Mouse (Mus musculus): ENCODE results near the gene Necab2. TPM values are rescaled to one million over a fixed set of nuclear protein-coding genes. Genes with fewer than 3 reads are reported as not detected.

Necab2 gene
- polyA plus RNA-seq, 1 experiment from 2014 or later = not detected

GRCm38 (mm10) chr8:119451131-119451530 is 4.6 kb downstream of the Necab2 start:
- 73% methylated on average over 4 of the region's 4 CpGs for WGBS (ENCODE audit: insufficient replicate concordance)
- Histone ChIP-seq H3K4me3 (ENCODE audit: low read depth, low read length) (no peak overlapping the region), H3K27me3 (ENCODE audit: insufficient read depth, low read length) (peaks cover 37% of the 10 kb centered on the region), H3K4me2 (ENCODE audit: low read depth, low read length) (no peak overlapping the region), H3K9ac (replicated peaks) (no peak overlapping the region), H3K4me1 (ENCODE audit: insufficient read depth) (no peaks in the 10 kb centered on the region), H3K27ac (ENCODE audit: low read depth) (no peak overlapping the region), H3K36me3 (replicated peaks; ENCODE audit: insufficient read depth, low read length) (no peaks in the 10 kb centered on the region), H3K9me3 (ENCODE audit: low read length) (no peaks in the 10 kb centered on the region)
- DNase-seq (no peak), ATAC-seq (no peak)
- no peak for TF ChIP-seq CTCF (IDR thresholded peaks at IDR 0.05; ENCODE audit: low read depth)
- TF ChIP-seq EP300 (IDR thresholded peaks at IDR 0.05; ENCODE audit: low read depth) = no peak

GRCm38 (mm10) chr8:119452919-119453318 is 6.4 kb downstream of the Necab2 start:
- ATAC-seq = no peak
- H3K9me3 ChIP-seq (ENCODE audit: low read length) = no peaks in the 10 kb centered on the region
- no peaks in the 10 kb centered on the region for H3K36me3 ChIP-seq (replicated peaks; ENCODE audit: insufficient read depth, low read length)
- peaks cover 22% of the 10 kb centered on the region for H3K27me3 ChIP-seq (ENCODE audit: insufficient read depth, low read length)
- DNase-seq = no peak
- H3K4me3 ChIP-seq (ENCODE audit: low read depth, low read length) = no peak overlapping the region
- WGBS (ENCODE audit: insufficient replicate concordance) = 80% methylated on average over 5 of the region's 5 CpGs
- H3K27ac ChIP-seq (ENCODE audit: low read depth) = no peak overlapping the region
- H3K9ac ChIP-seq (replicated peaks) = no peak overlapping the region
- TF ChIP-seq EP300 (IDR thresholded peaks at IDR 0.05; ENCODE audit: low read depth) (no peak), CTCF (IDR thresholded peaks at IDR 0.05; ENCODE audit: low read depth) (no peak)
- H3K4me1 ChIP-seq (ENCODE audit: insufficient read depth) = no peaks in the 10 kb centered on the region
- no peak overlapping the region for H3K4me2 ChIP-seq (ENCODE audit: low read depth, low read length)

- Histone ChIP-seq H3K9ac (replicated peaks) (no peak overlapping the region), H3K4me1 (ENCODE audit: insufficient read depth) (no peaks in the 10 kb centered on the region), H3K27me3 (ENCODE audit: insufficient read depth, low read length) (0 out of 2 replicates have a peak, but pooled peaks cover 6% of the 10 kb centered on the region), H3K27ac (ENCODE audit: low read depth) (no peak overlapping the region), H3K9me3 (ENCODE audit: low read length) (no peaks in the 10 kb centered on the region), H3K36me3 (replicated peaks; ENCODE audit: insufficient read depth, low read length) (no peaks in the 10 kb centered on the region), H3K4me3 (ENCODE audit: low read depth, low read length) (no peak overlapping the region), H3K4me2 (ENCODE audit: low read depth, low read length) (no peak overlapping the region)
- TF ChIP-seq EP300 (IDR thresholded peaks at IDR 0.05; ENCODE audit: low read depth) (no peak), CTCF (IDR thresholded peaks at IDR 0.05; ENCODE audit: low read depth) (no peak)
- no peak for ATAC-seq
- WGBS (ENCODE audit: insufficient replicate concordance) = 77% methylated on average over 5 of the region's 5 CpGs
- no peak for DNase-seq
Measured at GRCm38 (mm10) chr8:119456045-119456444, 9.5 kb downstream of the Necab2 start.

- H3K36me3 ChIP-seq (replicated peaks; ENCODE audit: insufficient read depth, low read length) = no peaks in the 10 kb centered on the region
- no peak overlapping the region for H3K4me2 ChIP-seq (ENCODE audit: low read depth, low read length)
- peaks cover 10% of the 10 kb centered on the region; the same call in 1 of the 2 replicates for H3K27me3 ChIP-seq (ENCODE audit: insufficient read depth, low read length)
- DNase-seq (no peak), ATAC-seq (no peak)
- no peak overlapping the region for H3K4me3 ChIP-seq (ENCODE audit: low read depth, low read length)
- no peak overlapping the region for H3K27ac ChIP-seq (ENCODE audit: low read depth)
- TF ChIP-seq EP300 (IDR thresholded peaks at IDR 0.05; ENCODE audit: low read depth) (no peak), CTCF (IDR thresholded peaks at IDR 0.05; ENCODE audit: low read depth) (no peak)
- H3K4me1 ChIP-seq (ENCODE audit: insufficient read depth) = no peaks in the 10 kb centered on the region
- no peak overlapping the region for H3K9ac ChIP-seq (replicated peaks)
- H3K9me3 ChIP-seq (ENCODE audit: low read length) = no peaks in the 10 kb centered on the region
- WGBS (ENCODE audit: insufficient replicate concordance) = 50% methylated on average over 16 of the region's 16 CpGs
Measured at GRCm38 (mm10) chr8:119459724-119460123, 13.2 kb downstream of the Necab2 start.

GRCm38 (mm10) chr8:119461356-119461755 is 14.8 kb downstream of the Necab2 start:
- H3K4me3 ChIP-seq (ENCODE audit: low read depth, low read length) = no peak overlapping the region
- no peak overlapping the region for H3K9ac ChIP-seq (replicated peaks)
- H3K36me3 ChIP-seq (replicated peaks; ENCODE audit: insufficient read depth, low read length) = no peaks in the 10 kb centered on the region
- H3K27me3 ChIP-seq (ENCODE audit: insufficient read depth, low read length) = peaks cover 27% of the 10 kb centered on the region
- no peak for DNase-seq
- 69% methylated on average over 9 of the region's 9 CpGs for WGBS (ENCODE audit: insufficient replicate concordance)
- H3K9me3 ChIP-seq (ENCODE audit: low read length) = no peaks in the 10 kb centered on the region
- H3K4me2 ChIP-seq (ENCODE audit: low read depth, low read length) = no peak overlapping the region
- no peak for TF ChIP-seq EP300 (IDR thresholded peaks at IDR 0.05; ENCODE audit: low read depth)
- no peak for TF ChIP-seq CTCF (IDR thresholded peaks at IDR 0.05; ENCODE audit: low read depth)
- H3K4me1 ChIP-seq (ENCODE audit: insufficient read depth) = peaks cover 3% of the 10 kb centered on the region; the same call in 1 of the 2 replicates
- H3K27ac ChIP-seq (ENCODE audit: low read depth) = no peak overlapping the region
- ATAC-seq = no peak

- DNase-seq (no peak), ATAC-seq (no peak)
- TF ChIP-seq CTCF (IDR thresholded peaks at IDR 0.05; ENCODE audit: low read depth) (no peak), EP300 (IDR thresholded peaks at IDR 0.05; ENCODE audit: low read depth) (no peak)
- Histone ChIP-seq H3K4me2 (ENCODE audit: low read depth, low read length) (no peak overlapping the region), H3K4me1 (ENCODE audit: insufficient read depth) (peaks cover 3% of the 10 kb centered on the region; the same call in 1 of the 2 replicates), H3K27me3 (ENCODE audit: insufficient read depth, low read length) (peaks cover 27% of the 10 kb centered on the region), H3K4me3 (ENCODE audit: low read depth, low read length) (no peak overlapping the region), H3K9me3 (ENCODE audit: low read length) (no peaks in the 10 kb centered on the region), H3K27ac (ENCODE audit: low read depth) (no peak overlapping the region), H3K36me3 (replicated peaks; ENCODE audit: insufficient read depth, low read length) (no peaks in the 10 kb centered on the region), H3K9ac (replicated peaks) (no peak overlapping the region)
- WGBS (ENCODE audit: insufficient replicate concordance) = 51% methylated on average over 7 of the region's 7 CpGs
Measured at GRCm38 (mm10) chr8:119463709-119464108, 17.2 kb downstream of the Necab2 start.

GRCm38 (mm10) chr8:119466105-119466504 is 19.6 kb downstream of the Necab2 start:
- no peak overlapping the region for H3K4me3 ChIP-seq (ENCODE audit: low read depth, low read length)
- ATAC-seq = no peak

More at GRCm38 (mm10) chr8:119466105-119466504, 19.6 kb downstream of the Necab2 start:
- no peaks in the 10 kb centered on the region for H3K9me3 ChIP-seq (ENCODE audit: low read length)
- no peak overlapping the region for H3K27ac ChIP-seq (ENCODE audit: low read depth)
- no peaks in the 10 kb centered on the region for H3K36me3 ChIP-seq (replicated peaks; ENCODE audit: insufficient read depth, low read length)
- TF ChIP-seq EP300 (IDR thresholded peaks at IDR 0.05; ENCODE audit: low read depth) (no peak), CTCF (IDR thresholded peaks at IDR 0.05; ENCODE audit: low read depth) (no peak)
- WGBS (ENCODE audit: insufficient replicate concordance) = 5% methylated on average over 18 of the region's 18 CpGs
- H3K4me2 ChIP-seq (ENCODE audit: low read depth, low read length) = no peak overlapping the region; the same call in 1 of the 2 replicates
- no peak for DNase-seq
- peaks cover 3% of the 10 kb centered on the region; the same call in 1 of the 2 replicates for H3K4me1 ChIP-seq (ENCODE audit: insufficient read depth)
- no peak overlapping the region for H3K9ac ChIP-seq (replicated peaks)
- peaks cover 27% of the 10 kb centered on the region for H3K27me3 ChIP-seq (ENCODE audit: insufficient read depth, low read length)

All from liver, postnatal 0 days (tissue).